Mouse (Mus musculus): ENCODE data around the gene Sf3b1. TPM values are rescaled to one million over a fixed set of nuclear protein-coding genes. Genes with fewer than 3 reads are reported as not detected.
"Not testable (repeated sequence)": the region's sequence is repeated elsewhere in the genome, so short reads cannot be mapped to it uniquely, and the experiment has no call there.

Sf3b1 gene
- 301 and 326 TPM in 2 replicates for polyA plus RNA-seq (2015; fragmentation: Nextera tagmentation; extraction: Ambion mirVana)

DNA sequence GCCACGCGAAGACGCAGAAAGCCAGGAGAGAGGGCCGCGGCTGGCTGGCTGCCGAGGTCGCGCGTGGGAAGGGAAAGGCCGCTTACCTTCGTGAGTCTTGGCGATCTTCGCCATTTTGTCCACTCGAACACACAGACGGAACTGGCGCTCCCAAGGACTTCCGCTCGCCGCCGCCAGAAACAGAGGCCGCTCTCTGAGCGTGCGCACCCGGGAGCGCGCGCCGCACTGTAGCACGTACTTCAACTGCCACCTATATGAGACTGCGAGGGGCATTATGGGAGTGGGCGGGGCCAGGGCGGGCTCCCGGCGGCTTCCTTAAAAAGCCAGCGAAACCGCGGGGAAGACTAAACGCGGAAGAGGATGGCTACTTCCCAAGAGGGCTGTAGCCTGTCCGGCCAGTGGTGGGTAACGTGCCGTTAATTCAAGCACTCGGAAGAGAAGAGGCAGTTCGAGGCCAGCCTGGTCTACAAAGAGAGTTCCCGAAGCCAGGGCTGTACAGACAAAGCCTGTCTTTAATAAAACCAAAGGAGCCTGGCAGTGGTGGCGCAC, at the start of gene Sf3b1:
Gene Sf3b1, minus strand, starts transcription at position 229 of the 549 bp plus-strand sequence.
- Histone ChIP-seq H3K9me3 (replicated peaks) (no peaks in the 10 kb centered on the region), H3K27ac (peak within 1 kb of the TSS; percentile 91), H3K4me2 (peak within 1 kb of the TSS; percentile 71), H3K9ac (peak within 1 kb of the TSS; percentile 95), H3K36me3 (peaks cover 9% of the 10 kb centered on the region; the same call in 1 of the 2 replicates), H3K4me1 (peaks cover 8% of the 10 kb centered on the region), H3K27me3 (no peaks in the 10 kb centered on the region), H3K4me3 (replicated peaks) (peak within 1 kb of the TSS; percentile 87)
- 2% methylated on average over 44 of the region's 46 CpGs for WGBS
- peak; percentile 99 for ATAC-seq (replicated peaks; ENCODE audit: low FRiP score)

DNA sequence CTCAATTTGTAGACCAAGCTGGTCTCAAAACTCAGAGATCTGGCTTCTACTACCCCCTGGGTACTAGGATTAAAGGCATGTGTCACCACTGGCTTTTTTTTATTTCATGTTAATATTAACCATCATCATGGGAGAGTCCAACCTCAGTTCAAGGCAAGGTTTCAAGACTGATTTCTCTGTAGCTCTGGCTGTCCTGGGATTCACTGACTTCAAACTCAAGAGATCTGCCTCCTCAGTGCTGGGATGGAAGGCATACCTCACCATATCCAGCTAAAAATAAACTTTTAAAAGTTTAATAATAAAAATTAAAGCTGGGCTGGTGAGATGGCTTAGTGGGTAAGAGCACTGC, 49.1 kb upstream of the Sf3b1 start:
- H3K4me3 ChIP-seq (replicated peaks), result no peak overlapping the region
- no peaks in the 10 kb centered on the region for H3K27me3 ChIP-seq
- no peak for ATAC-seq (replicated peaks; ENCODE audit: low FRiP score)
- H3K9me3 ChIP-seq (replicated peaks), result no peaks in the 10 kb centered on the region
- peaks cover 58% of the 10 kb centered on the region for H3K36me3 ChIP-seq
- H3K4me1 ChIP-seq, result no peaks in the 10 kb centered on the region
- no peak overlapping the region for H3K9ac ChIP-seq
- no peak overlapping the region for H3K4me2 ChIP-seq
- H3K27ac ChIP-seq, result no peak overlapping the region

DNA sequence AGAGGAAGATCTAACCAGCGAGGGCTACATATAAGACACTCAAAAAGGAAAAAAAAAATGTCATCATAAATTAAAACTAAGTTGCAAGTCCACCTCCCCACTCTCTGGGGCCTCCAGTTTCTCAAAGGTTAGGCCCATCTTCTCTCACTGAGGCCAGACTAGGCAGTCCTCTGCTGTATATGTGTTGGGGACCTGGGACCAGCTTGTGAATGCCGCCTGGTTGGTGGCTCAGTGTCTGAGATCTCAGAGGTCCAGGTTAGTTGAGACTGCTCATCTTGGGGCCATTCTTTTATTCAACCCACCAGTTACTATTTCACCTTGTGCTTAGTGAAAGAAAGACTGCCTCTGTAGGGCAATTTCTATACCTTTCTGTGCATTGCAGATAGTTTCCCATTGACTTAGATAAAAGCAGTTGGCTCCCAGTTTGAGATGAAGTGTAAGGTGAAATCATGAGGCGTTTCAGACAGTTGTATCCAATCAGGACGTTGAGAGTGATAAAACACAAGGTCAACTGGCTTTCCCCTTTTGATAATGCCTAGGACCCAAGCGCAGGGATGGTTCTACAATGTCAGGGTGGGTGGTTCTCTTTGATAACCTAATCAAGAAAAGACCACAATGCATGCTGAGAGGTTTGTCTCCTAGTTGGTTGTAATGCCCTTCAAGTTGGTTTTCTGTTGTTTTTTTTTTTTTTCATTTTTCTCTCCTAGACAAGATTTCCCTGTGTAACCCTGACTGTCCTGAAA, 48.5 kb upstream of the Sf3b1 start:
- ATAC-seq (replicated peaks; ENCODE audit: low FRiP score), result no peak
- H3K4me2 ChIP-seq, result no peak overlapping the region
- no peak overlapping the region for H3K27ac ChIP-seq
- H3K27me3 ChIP-seq, result no peaks in the 10 kb centered on the region
- H3K4me3 ChIP-seq (replicated peaks), result no peak overlapping the region
- H3K9ac ChIP-seq, result no peak overlapping the region
- H3K4me1 ChIP-seq, result no peaks in the 10 kb centered on the region
- peaks cover 58% of the 10 kb centered on the region for H3K36me3 ChIP-seq
- H3K9me3 ChIP-seq (replicated peaks), result no peaks in the 10 kb centered on the region
- 74% methylated on average over 5 of the region's 5 CpGs for WGBS

DNA sequence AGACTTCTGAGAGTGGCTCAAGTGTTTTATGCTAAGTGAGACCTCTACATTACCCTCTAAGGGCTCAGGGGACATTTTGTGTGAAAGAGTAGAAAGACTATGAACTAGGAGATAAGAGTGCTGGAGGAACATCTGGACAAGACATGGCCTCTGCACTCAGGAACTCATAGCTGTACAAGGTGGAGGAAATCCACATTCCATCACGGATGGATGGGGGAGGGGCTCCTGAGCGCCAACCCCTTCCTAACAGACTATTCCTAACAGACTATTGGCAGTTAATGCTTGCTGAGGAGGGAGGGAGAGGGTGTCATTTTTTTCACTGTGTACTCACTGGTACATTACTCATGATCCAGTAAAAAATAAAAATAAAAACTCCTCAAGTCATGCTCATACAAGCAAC, 47.5 kb upstream of the Sf3b1 start:
- no peak overlapping the region; the same call in 1 of the 2 replicates for H3K27ac ChIP-seq
- peaks cover 53% of the 10 kb centered on the region for H3K36me3 ChIP-seq
- no peak overlapping the region for H3K4me3 ChIP-seq (replicated peaks)
- H3K9ac ChIP-seq, result no peak overlapping the region
- no peak for ATAC-seq (replicated peaks; ENCODE audit: low FRiP score)
- H3K9me3 ChIP-seq (replicated peaks), result no peaks in the 10 kb centered on the region
- H3K4me1 ChIP-seq, result no peaks in the 10 kb centered on the region
- no peaks in the 10 kb centered on the region for H3K27me3 ChIP-seq
- no peak overlapping the region for H3K4me2 ChIP-seq
- WGBS, result 42% methylated on average over 2 of the region's 2 CpGs

DNA sequence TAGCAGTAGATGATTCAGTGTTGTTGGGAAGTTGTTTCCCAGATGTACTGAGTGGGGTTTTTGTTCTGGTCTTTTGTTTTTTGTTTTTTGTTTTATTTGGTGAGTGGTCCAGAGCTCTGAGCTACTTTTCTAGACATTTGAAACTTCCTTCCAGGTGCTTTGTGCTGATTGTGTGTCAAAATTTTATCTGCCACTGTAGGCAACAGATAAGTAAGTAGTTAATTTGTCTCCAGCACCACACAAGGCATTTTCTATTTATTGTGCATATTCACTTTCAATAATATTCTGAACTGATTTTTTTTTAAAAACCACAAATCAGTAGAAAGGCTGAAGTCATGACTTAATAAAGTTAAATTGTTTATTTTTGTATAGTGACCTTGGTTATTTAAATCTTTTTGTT, 45.0 kb upstream of the Sf3b1 start:
- not testable (repeated sequence) for H3K4me2 ChIP-seq; H3K27me3 ChIP-seq; H3K9me3 ChIP-seq (replicated peaks); ATAC-seq (replicated peaks; ENCODE audit: low FRiP score); H3K27ac ChIP-seq; H3K4me3 ChIP-seq (replicated peaks); H3K4me1 ChIP-seq; H3K9ac ChIP-seq
- H3K36me3 ChIP-seq, result peaks cover 47% of the 10 kb centered on the region

DNA sequence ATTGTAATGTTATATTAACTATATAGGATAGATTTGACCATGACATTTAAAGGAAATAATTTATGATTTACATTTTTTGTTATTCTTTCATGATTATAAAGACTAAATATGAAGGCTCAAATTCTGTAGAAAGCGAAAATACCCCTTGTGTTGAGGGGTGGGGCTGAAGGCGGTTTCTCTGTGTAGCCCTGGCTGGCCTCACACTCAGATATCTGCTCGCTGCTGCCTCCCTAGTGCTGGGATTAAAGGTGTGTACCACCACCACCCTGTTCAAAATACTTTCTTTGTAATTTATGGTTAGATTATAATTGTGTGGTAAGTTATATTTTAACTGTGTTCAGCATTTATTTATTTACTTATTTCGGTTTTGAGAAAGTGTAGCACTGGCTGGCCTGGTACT, 34.5 kb upstream of the Sf3b1 start:
- Histone ChIP-seq H3K4me2 (no peak overlapping the region), H3K36me3 (peaks cover 34% of the 10 kb centered on the region), H3K9me3 (replicated peaks) (no peaks in the 10 kb centered on the region; the same call in 1 of the 2 replicates), H3K27me3 (no peaks in the 10 kb centered on the region), H3K4me1 (no peaks in the 10 kb centered on the region), H3K9ac (no peak overlapping the region), H3K27ac (no peak overlapping the region), H3K4me3 (replicated peaks) (no peak overlapping the region)
- no peak for ATAC-seq (replicated peaks; ENCODE audit: low FRiP score)
- WGBS, result 92% methylated on average over 4 of the region's 4 CpGs

DNA sequence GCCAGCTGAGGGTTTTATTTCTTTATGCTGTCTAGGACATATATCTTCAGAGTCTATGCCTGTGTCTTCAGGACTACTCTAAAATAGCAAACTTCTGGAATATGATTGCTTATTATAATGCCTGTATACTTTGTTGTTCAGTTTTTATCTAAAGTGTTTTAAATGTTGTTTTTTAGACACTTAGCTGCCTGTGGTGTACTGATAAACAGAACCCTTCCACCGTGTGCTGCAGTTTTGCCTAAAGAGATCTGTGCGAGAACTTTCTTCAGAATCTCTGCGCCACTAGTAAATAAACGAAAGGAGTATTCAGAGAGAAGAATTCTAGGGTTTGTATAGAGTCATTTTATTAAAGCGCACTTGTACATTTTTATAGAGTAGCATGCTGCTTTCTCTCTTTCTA, 33.8 kb upstream of the Sf3b1 start:
- Histone ChIP-seq H3K9me3 (replicated peaks) (no peaks in the 10 kb centered on the region; the same call in 1 of the 2 replicates), H3K9ac (no peak overlapping the region), H3K4me3 (replicated peaks) (no peak overlapping the region), H3K27ac (no peak overlapping the region), H3K27me3 (no peaks in the 10 kb centered on the region), H3K4me1 (no peaks in the 10 kb centered on the region), H3K36me3 (peaks cover 34% of the 10 kb centered on the region), H3K4me2 (no peak overlapping the region)
- no peak for ATAC-seq (replicated peaks; ENCODE audit: low FRiP score)
- WGBS, result 93% methylated on average over 5 of the region's 5 CpGs

DNA sequence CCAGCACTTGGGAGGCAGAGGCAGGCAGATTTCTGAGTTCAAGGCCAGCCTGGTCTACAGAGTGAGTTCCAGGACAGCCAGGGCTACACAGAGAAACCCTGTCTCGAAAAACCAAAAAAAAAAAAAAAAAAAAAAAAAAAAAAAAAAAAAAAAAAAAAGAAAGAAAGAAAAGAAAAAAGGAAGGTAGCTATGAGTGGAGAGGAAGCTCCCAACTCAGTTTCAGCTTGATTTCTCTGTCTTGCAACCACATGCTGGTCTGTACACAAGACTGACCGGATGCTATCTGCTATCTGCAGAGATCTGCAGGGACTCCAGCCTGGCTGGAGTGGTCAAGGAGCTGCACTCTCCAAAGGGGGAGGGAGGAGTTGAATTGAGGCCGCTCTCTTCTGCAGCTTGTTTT, 31.1 kb upstream of the Sf3b1 start:
- not testable (repeated sequence) for H3K9ac ChIP-seq; H3K4me3 ChIP-seq (replicated peaks); H3K4me1 ChIP-seq; H3K27me3 ChIP-seq; H3K27ac ChIP-seq; H3K4me2 ChIP-seq; ATAC-seq (replicated peaks; ENCODE audit: low FRiP score); H3K9me3 ChIP-seq (replicated peaks)
- WGBS, result 85% methylated on average over 2 of the region's 3 CpGs
- peaks cover 18% of the 10 kb centered on the region for H3K36me3 ChIP-seq

DNA sequence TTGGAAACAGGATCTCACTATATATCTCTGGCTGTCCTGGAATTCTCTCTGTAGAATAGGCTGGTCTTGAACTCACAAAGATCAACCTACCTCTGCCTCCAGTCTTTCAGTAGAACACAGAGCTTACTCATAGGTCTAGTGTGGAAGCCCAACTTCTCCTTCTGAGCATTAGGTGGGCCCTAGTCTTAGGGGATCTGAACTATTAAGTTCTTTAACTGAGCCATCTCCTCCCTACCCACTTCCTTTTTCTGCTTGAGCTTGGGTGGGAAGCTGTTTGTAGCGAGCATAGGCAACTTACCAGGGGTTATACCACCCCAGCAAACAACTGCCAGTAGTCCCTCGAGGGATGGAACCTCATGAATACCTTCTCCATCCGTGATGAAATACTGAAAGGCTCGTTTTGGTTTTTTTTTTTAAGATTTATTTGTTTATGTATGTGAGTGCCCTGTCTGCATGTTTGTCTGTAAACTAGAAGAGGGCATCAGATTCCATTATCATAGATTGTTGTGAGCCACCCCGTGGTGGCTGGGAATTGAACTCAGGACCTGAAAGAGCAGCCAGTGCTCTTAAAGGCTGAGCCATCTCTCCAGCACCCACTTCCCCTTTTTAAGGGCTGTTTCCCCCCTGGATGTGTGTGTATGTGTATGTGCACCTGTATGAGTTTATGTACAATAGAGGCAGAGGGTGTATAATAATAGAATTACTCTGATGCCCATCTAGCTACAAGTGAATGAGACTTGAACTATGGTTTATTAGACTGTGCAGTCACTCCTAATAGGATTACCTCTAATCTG, 28.2 kb upstream of the Sf3b1 start:
- H3K27ac ChIP-seq, result no peak overlapping the region
- peaks cover 11% of the 10 kb centered on the region for H3K36me3 ChIP-seq
- H3K9me3 ChIP-seq (replicated peaks), result no peaks in the 10 kb centered on the region; the same call in 1 of the 2 replicates
- H3K27me3 ChIP-seq, result no peaks in the 10 kb centered on the region
- WGBS, result 82% methylated on average over 5 of the region's 5 CpGs
- H3K4me3 ChIP-seq (replicated peaks), result no peak overlapping the region
- no peak overlapping the region for H3K4me2 ChIP-seq
- H3K4me1 ChIP-seq, result peaks cover 8% of the 10 kb centered on the region
- H3K9ac ChIP-seq, result no peak overlapping the region
- no peak for ATAC-seq (replicated peaks; ENCODE audit: low FRiP score)

DNA sequence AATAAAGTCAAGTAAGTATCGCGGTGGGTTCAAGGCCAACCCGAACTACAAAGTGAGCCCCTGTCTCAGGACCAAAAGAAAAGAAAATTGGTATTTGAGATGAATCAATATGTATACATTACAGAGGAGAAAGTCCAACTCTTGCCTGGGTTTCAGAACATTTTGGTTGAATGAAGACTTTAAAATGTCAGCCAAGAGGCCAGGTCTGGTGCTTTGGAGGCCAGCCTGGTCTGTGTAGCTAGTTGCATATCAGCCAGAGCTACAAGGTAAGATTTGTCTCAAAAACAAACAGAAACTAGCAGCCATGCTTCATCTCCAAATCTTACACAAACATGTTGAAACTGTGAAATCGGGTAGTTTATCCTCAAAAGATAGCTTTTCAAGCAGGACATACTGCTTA, 26.3 kb upstream of the Sf3b1 start:
- peaks cover 8% of the 10 kb centered on the region for H3K4me1 ChIP-seq
- no peak for ATAC-seq (replicated peaks; ENCODE audit: low FRiP score)
- H3K9me3 ChIP-seq (replicated peaks), result no peaks in the 10 kb centered on the region
- peaks cover 11% of the 10 kb centered on the region for H3K36me3 ChIP-seq
- H3K4me3 ChIP-seq (replicated peaks), result peak overlapping the region; percentile 91
- 74% methylated on average over 4 of the region's 4 CpGs for WGBS
- 0 out of 2 replicates have a peak overlapping the region, but pooled peaks have one; percentile 89 for H3K27ac ChIP-seq
- peak overlapping the region; percentile 89 for H3K4me2 ChIP-seq
- H3K9ac ChIP-seq, result peak overlapping the region; percentile 61; the same call in 1 of the 2 replicates
- H3K27me3 ChIP-seq, result no peaks in the 10 kb centered on the region

DNA sequence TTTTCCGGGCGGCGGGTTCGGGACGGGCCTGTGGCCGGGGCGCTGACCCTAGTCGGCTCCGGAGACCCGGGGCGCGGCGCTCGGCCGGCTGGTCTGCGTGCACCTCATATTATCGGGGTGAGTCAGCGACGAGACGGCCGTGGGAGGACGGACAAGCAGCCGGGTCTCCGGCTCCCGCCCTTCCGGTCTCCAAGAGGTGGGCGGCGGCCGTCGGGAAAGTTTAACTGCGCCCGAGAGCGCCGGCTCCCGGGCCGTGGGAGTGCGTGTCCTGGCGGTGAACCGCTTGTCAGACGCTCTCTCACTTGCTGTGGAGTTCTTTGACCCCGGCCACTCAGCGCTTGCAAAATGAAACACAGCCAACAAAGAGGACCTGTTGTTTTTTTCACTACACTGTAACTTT, 25.7 kb upstream of the Sf3b1 start:
- H3K4me2 ChIP-seq, result peak overlapping the region; percentile 89
- peak overlapping the region; percentile 91 for H3K4me3 ChIP-seq (replicated peaks)
- no peaks in the 10 kb centered on the region for H3K27me3 ChIP-seq
- H3K27ac ChIP-seq, result peak overlapping the region; percentile 89
- ATAC-seq (replicated peaks; ENCODE audit: low FRiP score), result peak; percentile 78
- H3K9ac ChIP-seq, result peak overlapping the region; percentile 61
- H3K9me3 ChIP-seq (replicated peaks), result no peaks in the 10 kb centered on the region
- H3K36me3 ChIP-seq, result peaks cover 11% of the 10 kb centered on the region
- WGBS, result under 1% methylated on average over 42 of the region's 42 CpGs
- peaks cover 8% of the 10 kb centered on the region for H3K4me1 ChIP-seq

DNA sequence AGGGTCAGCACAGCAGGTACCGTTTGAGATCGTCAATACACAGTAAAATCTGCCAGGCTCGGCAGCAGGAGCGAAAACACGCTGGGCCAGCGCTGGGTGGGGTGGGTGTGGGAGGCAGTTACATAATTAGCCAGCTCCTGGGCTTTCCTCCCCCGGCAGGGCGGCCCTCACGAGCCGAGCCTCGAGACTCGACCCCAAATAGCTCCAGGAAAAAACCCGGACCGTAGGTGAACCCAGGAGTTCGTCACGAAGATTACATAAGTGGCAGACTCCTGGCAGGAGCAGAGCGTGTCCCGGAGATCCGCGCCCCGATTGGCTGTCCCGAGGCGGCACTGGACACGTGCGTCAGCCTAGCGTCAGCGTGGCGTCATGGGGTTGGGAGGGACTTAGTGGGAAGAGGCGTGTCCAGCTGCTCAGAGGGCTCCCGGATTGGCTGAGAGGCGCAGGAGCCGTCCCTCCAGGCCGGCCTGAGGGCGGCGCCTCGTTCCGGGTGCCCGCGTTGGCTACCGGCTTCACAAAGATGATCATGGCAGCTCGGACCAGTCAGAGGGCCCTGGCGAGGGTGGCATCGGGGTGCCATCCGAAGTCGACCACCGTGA, 25.2 kb upstream of the Sf3b1 start, which contains the start of gene Coq10b:
Gene Coq10b, plus strand, starts transcription at position 416 of the 599 bp plus-strand sequence.
- Histone ChIP-seq H3K27ac (peak within 1 kb of the TSS; percentile 89), H3K9ac (peak within 1 kb of the TSS; percentile 61), H3K4me3 (replicated peaks) (peak within 1 kb of the TSS; percentile 91), H3K4me1 (peaks cover 8% of the 10 kb centered on the region), H3K9me3 (replicated peaks) (no peaks in the 10 kb centered on the region), H3K36me3 (peaks cover 11% of the 10 kb centered on the region), H3K4me2 (peak within 1 kb of the TSS; percentile 89), H3K27me3 (no peaks in the 10 kb centered on the region)
- under 1% methylated on average over 46 of the region's 46 CpGs for WGBS
- ATAC-seq (replicated peaks; ENCODE audit: low FRiP score), result peak; percentile 100

Measured in kidney, embryonic 15.5 days (tissue).